Mouse (Mus musculus): ENCODE measurements at regions not wholly inside any gene's neighbourhood (a gene's known extent, or its start where the extent isn't known, plus 50 kb on each side); places are given as distances from the start of the nearest gene placed in this dataset.
A peak's percentile ranks its signal among the peaks of the same experiment; 100 is the strongest.

DNA sequence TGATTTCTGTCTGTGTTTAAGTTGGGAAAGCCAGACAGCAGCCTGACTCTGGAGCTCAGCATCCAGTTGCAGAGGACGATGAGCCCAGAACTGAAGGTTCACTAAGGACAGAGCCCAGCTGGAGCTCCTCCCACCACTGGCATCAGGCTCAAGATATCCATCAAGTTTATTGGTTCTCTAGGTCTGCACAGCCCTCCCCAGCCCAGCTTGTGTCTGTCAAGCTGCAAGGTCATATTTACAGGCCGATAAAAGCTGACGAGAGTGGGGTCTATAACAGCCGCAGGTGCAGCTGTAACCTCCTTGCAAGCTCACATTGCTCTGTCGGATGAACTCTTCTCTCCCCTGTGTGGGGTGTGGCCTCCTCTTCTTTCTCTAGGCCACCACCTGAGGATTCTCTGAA, 184.3 kb downstream of the Ajap1 start:
- WGBS, result 15% methylated on average over 5 of the region's 5 CpGs
- H3K9me3 ChIP-seq (ENCODE audit: control insufficient read depth, low read length), result peaks cover 6% of the 10 kb centered on the region; the same call in 1 of the 2 replicates
- ATAC-seq (ENCODE audit: low FRiP score, low TSS enrichment), result peak; percentile 88
- H3K9ac ChIP-seq (ENCODE audit: low read depth, low read length), result no peak overlapping the region
- H3K36me3 ChIP-seq (ENCODE audit: control insufficient read depth, insufficient read depth, low read length), result no peaks in the 10 kb centered on the region
- no peaks in the 10 kb centered on the region for H3K27me3 ChIP-seq (ENCODE audit: control insufficient read depth, insufficient read depth, low read length)
- no peaks in the 10 kb centered on the region for H3K4me1 ChIP-seq (ENCODE audit: control insufficient read depth, insufficient read depth, low read length)
- no peak overlapping the region for H3K4me2 ChIP-seq (replicated peaks; ENCODE audit: low read depth, low read length)
- H3K27ac ChIP-seq (ENCODE audit: low read depth, low read length), result no peak overlapping the region
- no peak overlapping the region for H3K4me3 ChIP-seq (ENCODE audit: low read length)

DNA sequence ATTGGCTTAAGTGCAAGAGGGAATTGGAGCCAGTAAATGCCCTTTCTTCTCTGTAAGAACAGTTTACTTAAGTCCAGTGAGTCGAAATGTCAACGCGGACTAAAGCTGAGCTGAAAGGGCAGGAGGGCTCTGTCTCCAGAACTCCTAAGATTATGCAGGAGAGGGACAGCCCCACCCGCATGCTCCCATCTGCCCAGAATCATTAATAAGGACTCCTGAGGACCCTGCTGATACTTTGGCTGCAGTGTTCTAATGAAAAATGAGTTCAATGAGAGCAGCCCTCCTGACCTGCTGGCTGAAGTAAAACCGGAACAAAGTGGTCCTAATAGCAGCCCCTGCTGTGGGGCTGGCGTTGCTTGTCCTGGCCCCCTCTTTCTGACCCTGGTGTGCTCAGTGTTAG, 187.8 kb downstream of the Ajap1 start:
- H3K9ac ChIP-seq (ENCODE audit: low read depth, low read length), result no peak overlapping the region
- H3K36me3 ChIP-seq (ENCODE audit: control insufficient read depth, insufficient read depth, low read length), result no peaks in the 10 kb centered on the region
- H3K27ac ChIP-seq (ENCODE audit: low read depth, low read length), result no peak overlapping the region
- no peak for ATAC-seq (ENCODE audit: low FRiP score, low TSS enrichment)
- WGBS, result 54% methylated on average over 6 of the region's 6 CpGs
- H3K27me3 ChIP-seq (ENCODE audit: control insufficient read depth, insufficient read depth, low read length), result no peaks in the 10 kb centered on the region
- H3K4me3 ChIP-seq (ENCODE audit: low read length), result no peak overlapping the region
- no peaks in the 10 kb centered on the region for H3K9me3 ChIP-seq (ENCODE audit: control insufficient read depth, low read length)
- H3K4me1 ChIP-seq (ENCODE audit: control insufficient read depth, insufficient read depth, low read length), result no peaks in the 10 kb centered on the region
- H3K4me2 ChIP-seq (replicated peaks; ENCODE audit: low read depth, low read length), result no peak overlapping the region

DNA sequence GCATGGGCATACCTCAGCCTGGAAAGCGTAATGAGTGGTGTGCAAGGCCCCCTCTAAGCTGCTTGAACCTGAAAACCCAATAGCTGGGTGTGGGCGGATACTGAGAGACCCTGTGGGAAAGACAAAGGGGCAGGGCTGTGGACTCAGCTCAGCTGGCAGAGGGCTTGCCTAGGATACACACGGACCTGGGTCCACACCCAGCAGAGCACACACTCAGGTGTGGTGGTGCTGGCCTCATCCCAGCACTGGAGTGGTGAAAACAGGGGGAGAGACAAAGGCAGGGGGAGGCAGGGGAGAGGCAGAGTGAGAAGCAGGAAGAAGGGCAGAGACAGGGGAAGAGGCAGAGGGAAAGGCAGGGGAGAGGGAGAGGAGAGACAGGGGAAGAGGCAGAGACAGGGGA, 189.5 kb downstream of the Ajap1 start:
- no peak overlapping the region for H3K27ac ChIP-seq (ENCODE audit: low read depth, low read length)
- 47% methylated on average over 3 of the region's 3 CpGs for WGBS

DNA sequence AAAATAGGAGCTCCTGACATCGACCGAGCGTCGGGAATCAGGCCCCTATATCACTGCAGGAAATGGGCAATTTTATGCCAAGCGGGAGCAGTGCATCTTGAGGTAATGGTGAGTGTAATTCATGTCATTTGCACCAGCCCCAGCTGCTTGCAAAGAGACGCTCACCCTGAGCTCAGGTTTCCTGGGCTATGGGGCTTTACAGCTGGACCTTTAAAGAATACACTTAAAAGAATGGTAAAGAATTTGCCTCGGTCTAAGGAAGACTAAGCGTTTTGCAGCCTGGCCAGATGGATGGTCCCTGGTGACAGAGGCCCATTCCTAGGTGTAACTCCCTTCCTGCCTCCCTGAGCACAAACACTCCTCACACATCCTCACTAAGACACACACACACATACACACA, 194.2 kb downstream of the Ajap1 start:
- peak; percentile 70; the same call in 1 of the 2 replicates for ATAC-seq (ENCODE audit: low FRiP score, low TSS enrichment)
- Histone ChIP-seq H3K9me3 (ENCODE audit: control insufficient read depth, low read length) (peaks cover under 1% of the 10 kb centered on the region; the same call in 1 of the 2 replicates), H3K36me3 (ENCODE audit: control insufficient read depth, insufficient read depth, low read length) (no peaks in the 10 kb centered on the region), H3K27ac (ENCODE audit: low read depth, low read length) (peak overlapping the region; percentile 37; the same call in 1 of the 2 replicates), H3K4me1 (ENCODE audit: control insufficient read depth, insufficient read depth, low read length) (no peaks in the 10 kb centered on the region), H3K4me3 (ENCODE audit: low read length) (no peak overlapping the region), H3K9ac (ENCODE audit: low read depth, low read length) (no peak overlapping the region), H3K27me3 (ENCODE audit: control insufficient read depth, insufficient read depth, low read length) (no peaks in the 10 kb centered on the region), H3K4me2 (replicated peaks; ENCODE audit: low read depth, low read length) (no peak overlapping the region)
- 18% methylated on average over 8 of the region's 8 CpGs for WGBS

More for the DNA sequence above, 189.5 kb downstream of the Ajap1 start:
- H3K36me3 ChIP-seq (ENCODE audit: control insufficient read depth, insufficient read depth, low read length), result no peaks in the 10 kb centered on the region
- H3K9ac ChIP-seq (ENCODE audit: low read depth, low read length), result no peak overlapping the region
- no peak for ATAC-seq (ENCODE audit: low FRiP score, low TSS enrichment)
- no peaks in the 10 kb centered on the region for H3K4me1 ChIP-seq (ENCODE audit: control insufficient read depth, insufficient read depth, low read length)
- no peak overlapping the region for H3K4me2 ChIP-seq (replicated peaks; ENCODE audit: low read depth, low read length)
- no peak overlapping the region for H3K4me3 ChIP-seq (ENCODE audit: low read length)
- H3K27me3 ChIP-seq (ENCODE audit: control insufficient read depth, insufficient read depth, low read length), result no peaks in the 10 kb centered on the region
- no peaks in the 10 kb centered on the region for H3K9me3 ChIP-seq (ENCODE audit: control insufficient read depth, low read length)

DNA sequence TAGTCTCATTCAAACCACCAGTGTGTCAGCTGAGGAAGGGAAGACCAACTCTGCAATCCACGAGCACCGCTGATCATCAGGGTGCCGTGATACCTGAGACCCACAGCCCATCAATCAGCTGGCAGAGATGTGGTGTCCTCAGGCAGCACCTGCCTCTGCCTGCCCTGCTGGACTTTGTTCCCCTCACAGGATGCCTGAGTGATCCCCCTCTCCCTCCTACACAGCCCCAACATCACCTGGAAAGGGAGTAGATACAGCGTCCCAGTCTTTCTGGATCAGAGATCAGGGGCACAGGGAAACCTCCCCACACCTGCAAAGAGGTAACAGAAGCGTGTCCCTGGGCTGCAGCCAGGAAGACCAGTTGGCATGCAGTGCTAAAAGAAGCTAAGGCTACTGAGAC, 198.4 kb downstream of the Ajap1 start:
- ATAC-seq (ENCODE audit: low FRiP score, low TSS enrichment), result peak; percentile 53; the same call in 1 of the 2 replicates
- Histone ChIP-seq H3K36me3 (ENCODE audit: control insufficient read depth, insufficient read depth, low read length) (no peaks in the 10 kb centered on the region), H3K4me1 (ENCODE audit: control insufficient read depth, insufficient read depth, low read length) (no peaks in the 10 kb centered on the region), H3K4me3 (ENCODE audit: low read length) (no peak overlapping the region), H3K27me3 (ENCODE audit: control insufficient read depth, insufficient read depth, low read length) (no peaks in the 10 kb centered on the region), H3K27ac (ENCODE audit: low read depth, low read length) (no peak overlapping the region), H3K9me3 (ENCODE audit: control insufficient read depth, low read length) (peaks cover 3% of the 10 kb centered on the region), H3K4me2 (replicated peaks; ENCODE audit: low read depth, low read length) (no peak overlapping the region), H3K9ac (ENCODE audit: low read depth, low read length) (no peak overlapping the region)
- 51% methylated on average over 5 of the region's 5 CpGs for WGBS

DNA sequence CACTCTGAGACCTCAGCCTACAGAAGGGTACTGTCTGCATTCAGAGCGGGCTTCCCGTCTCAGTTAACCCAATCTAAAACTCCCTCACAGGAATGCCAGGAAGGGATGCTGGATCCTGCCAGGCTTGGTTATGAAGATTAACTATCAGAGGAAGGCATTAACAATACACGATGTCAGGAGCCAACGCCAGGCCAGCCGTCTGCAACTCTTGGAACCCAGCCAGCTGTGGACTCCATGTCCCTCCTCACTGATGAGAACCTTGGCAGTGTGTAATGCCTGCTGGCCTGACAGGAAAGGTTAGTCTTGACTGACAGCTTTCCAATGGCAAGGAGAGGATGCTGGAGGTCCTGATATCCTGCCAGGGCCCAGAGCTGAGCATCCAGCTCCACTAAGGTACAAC, 206.0 kb downstream of the Ajap1 start:
- Histone ChIP-seq H3K4me3 (ENCODE audit: low read length) (no peak overlapping the region), H3K27me3 (ENCODE audit: control insufficient read depth, insufficient read depth, low read length) (no peaks in the 10 kb centered on the region), H3K27ac (ENCODE audit: low read depth, low read length) (no peak overlapping the region), H3K36me3 (ENCODE audit: control insufficient read depth, insufficient read depth, low read length) (no peaks in the 10 kb centered on the region), H3K9me3 (ENCODE audit: control insufficient read depth, low read length) (no peaks in the 10 kb centered on the region), H3K9ac (ENCODE audit: low read depth, low read length) (no peak overlapping the region), H3K4me2 (replicated peaks; ENCODE audit: low read depth, low read length) (no peak overlapping the region), H3K4me1 (ENCODE audit: control insufficient read depth, insufficient read depth, low read length) (no peaks in the 10 kb centered on the region)
- no peak for ATAC-seq (ENCODE audit: low FRiP score, low TSS enrichment)
- 61% methylated on average over 5 of the region's 5 CpGs for WGBS

DNA sequence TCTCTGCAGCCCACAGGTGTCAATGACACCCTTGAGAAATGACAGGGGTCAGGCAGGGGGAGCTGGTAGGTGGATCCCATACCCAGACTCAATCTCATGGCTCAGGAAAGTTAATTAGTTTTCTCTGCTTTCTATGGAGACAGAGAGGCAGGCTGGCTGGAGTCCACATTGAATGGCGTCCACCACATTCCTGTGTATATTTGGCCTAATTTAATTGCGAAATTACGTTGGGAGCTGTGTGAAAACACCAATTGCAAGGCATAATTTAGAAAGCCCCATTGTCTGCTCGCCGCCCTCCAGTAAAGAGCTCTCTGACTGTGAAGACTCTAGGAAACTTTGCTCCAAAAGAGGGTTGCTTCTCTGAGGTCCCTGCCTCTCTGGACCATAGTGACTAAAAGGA, 211.2 kb downstream of the Ajap1 start:
- no peaks in the 10 kb centered on the region for H3K27me3 ChIP-seq (ENCODE audit: control insufficient read depth, insufficient read depth, low read length)
- no peak for ATAC-seq (ENCODE audit: low FRiP score, low TSS enrichment)
- no peak overlapping the region for H3K4me3 ChIP-seq (ENCODE audit: low read length)
- H3K27ac ChIP-seq (ENCODE audit: low read depth, low read length), result no peak overlapping the region
- H3K36me3 ChIP-seq (ENCODE audit: control insufficient read depth, insufficient read depth, low read length), result no peaks in the 10 kb centered on the region
- H3K9ac ChIP-seq (ENCODE audit: low read depth, low read length), result no peak overlapping the region
- 73% methylated on average over 5 of the region's 5 CpGs for WGBS
- peaks cover 9% of the 10 kb centered on the region; the same call in 1 of the 2 replicates for H3K4me1 ChIP-seq (ENCODE audit: control insufficient read depth, insufficient read depth, low read length)
- H3K4me2 ChIP-seq (replicated peaks; ENCODE audit: low read depth, low read length), result no peak overlapping the region
- H3K9me3 ChIP-seq (ENCODE audit: control insufficient read depth, low read length), result no peaks in the 10 kb centered on the region

DNA sequence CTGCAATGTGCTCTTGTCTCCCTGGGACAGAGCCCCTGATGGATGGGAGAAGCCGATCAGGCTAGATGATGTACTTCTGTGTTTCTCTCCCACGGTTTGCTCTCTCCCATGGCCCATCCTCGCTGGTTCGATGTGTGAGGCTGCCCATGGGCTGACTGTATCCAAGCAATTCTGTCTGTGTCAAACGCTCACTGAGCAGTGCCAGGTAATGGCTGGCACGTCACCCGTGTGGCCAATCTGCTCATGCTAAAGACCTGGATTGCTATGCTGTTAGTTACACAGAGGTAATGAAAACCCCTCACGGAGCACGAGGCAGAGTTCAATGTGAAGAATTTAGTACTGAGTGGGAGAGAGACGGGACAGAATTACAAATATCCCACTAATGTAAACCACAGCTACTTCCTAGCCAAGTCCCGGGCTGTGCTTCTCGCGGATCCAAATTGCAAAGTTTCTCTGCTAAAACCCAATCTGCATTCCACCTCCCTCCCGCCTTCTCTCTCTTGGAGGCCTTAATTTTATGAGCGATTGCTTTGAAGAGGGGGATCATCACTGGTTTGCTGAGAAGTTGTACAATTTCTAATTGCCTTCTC, 219.3 kb downstream of the Ajap1 start:
- Histone ChIP-seq H3K4me3 (ENCODE audit: low read length) (no peak overlapping the region), H3K27ac (ENCODE audit: low read depth, low read length) (no peak overlapping the region), H3K4me2 (replicated peaks; ENCODE audit: low read depth, low read length) (no peak overlapping the region), H3K9me3 (ENCODE audit: control insufficient read depth, low read length) (no peaks in the 10 kb centered on the region), H3K27me3 (ENCODE audit: control insufficient read depth, insufficient read depth, low read length) (no peaks in the 10 kb centered on the region), H3K4me1 (ENCODE audit: control insufficient read depth, insufficient read depth, low read length) (peaks cover 7% of the 10 kb centered on the region; the same call in 1 of the 2 replicates), H3K9ac (ENCODE audit: low read depth, low read length) (no peak overlapping the region), H3K36me3 (ENCODE audit: control insufficient read depth, insufficient read depth, low read length) (no peaks in the 10 kb centered on the region)
- 45% methylated on average over 15 of the region's 15 CpGs for whole genome bisulfite sequencing
- ATAC-seq (ENCODE audit: low FRiP score, low TSS enrichment), result no peak

DNA sequence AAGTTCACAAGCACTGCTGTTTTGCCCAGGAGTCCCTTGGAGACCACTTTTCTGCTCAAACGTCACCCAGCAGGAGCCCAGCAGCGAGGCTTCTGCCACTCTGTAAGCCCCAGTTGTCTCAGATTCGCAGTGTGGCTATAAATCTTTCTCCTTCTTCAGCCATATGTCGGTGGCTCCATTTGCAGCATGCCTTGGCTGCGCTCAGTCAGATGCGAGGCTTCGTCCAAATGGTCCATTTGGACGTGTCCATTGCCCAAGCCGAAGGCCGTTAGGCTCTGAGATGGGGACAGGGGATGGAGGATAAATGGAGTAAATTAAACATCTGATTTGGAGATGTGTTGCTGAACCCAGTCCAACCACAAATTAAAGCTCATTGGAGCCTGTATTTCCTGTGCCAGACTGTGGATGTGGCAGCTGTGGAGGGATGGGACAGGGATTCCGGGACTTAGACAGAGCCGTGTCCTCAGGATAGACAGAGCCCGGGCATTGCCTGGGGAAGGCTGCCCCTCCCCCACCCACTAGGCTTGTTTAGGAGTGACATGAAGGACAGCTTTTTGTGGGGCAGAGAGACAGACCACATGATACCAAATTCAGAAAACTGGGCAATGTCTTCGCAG, 221.6 kb downstream of the Ajap1 start:
- peaks cover 7% of the 10 kb centered on the region; the same call in 1 of the 2 replicates for H3K4me1 ChIP-seq (ENCODE audit: control insufficient read depth, insufficient read depth, low read length)
- H3K9me3 ChIP-seq (ENCODE audit: control insufficient read depth, low read length), result 0 out of 2 replicates have a peak, but pooled peaks cover 3% of the 10 kb centered on the region
- no peaks in the 10 kb centered on the region for H3K27me3 ChIP-seq (ENCODE audit: control insufficient read depth, insufficient read depth, low read length)
- H3K4me2 ChIP-seq (replicated peaks; ENCODE audit: low read depth, low read length), result no peak overlapping the region
- H3K36me3 ChIP-seq (ENCODE audit: control insufficient read depth, insufficient read depth, low read length), result no peaks in the 10 kb centered on the region
- H3K27ac ChIP-seq (ENCODE audit: low read depth, low read length), result no peak overlapping the region
- no peak for ATAC-seq (ENCODE audit: low FRiP score, low TSS enrichment)
- no peak overlapping the region for H3K4me3 ChIP-seq (ENCODE audit: low read length)
- H3K9ac ChIP-seq (ENCODE audit: low read depth, low read length), result no peak overlapping the region
- whole genome bisulfite sequencing, result 21% methylated on average over 14 of the region's 14 CpGs

Measured in kidney, embryonic 14.5 days (tissue).